23 mouse cellular contexts compared by ENCODE assay signal in the genomic region with DNA sequence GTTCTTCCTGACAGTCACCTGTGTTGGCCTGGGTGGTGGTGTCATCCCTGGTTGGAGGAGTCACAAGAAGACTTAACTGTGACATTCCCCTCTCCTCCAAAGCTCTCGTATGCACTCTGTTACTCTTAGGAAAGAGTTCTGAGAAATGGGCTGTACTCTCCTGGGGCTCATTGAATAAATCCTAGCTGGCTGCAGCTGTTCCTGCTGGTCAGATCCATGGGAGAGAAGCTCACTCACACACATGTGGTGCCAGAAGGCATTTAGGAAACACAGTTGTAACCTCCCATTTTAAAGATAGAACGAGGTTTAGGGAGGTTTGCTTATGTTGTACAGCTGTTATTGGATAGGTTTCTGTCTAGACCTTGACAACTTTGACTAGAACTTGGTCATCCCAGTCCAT.
DNase-seq lines count a peak whose midpoint lies in the region; ATAC-seq and TF ChIP-seq lines count a peak whose summit lies in the region.
"Had no signal": no experiment of that assay in that cellular context is flagged by ENCODE, and none has a peak within 500 bp of the region (broad histone marks: within the 10 kb centered on the region; RNA-seq: fewer than 3 reads in every experiment).

No protein-coding gene starts in this region.

- H3K27me3 ChIP-seq in heart, embryonic 12.5 days (replicated peaks), result no peaks in the 10 kb centered on the region
- no peaks in the 10 kb centered on the region for H3K27me3 ChIP-seq in C2C12 (ENCODE audit: control insufficient read depth, insufficient read depth, insufficient read length)
- H3K27me3 ChIP-seq: embryonic facial prominence, embryonic 15.5 days; intestine, embryonic 15.5 days; Patski had no signal

- no peak overlapping the region for H3ac ChIP-seq in C2C12 (ENCODE audit: control insufficient read depth, insufficient read length, low read depth)

- 57% methylated on average over 2 of the region's 2 CpGs for WGBS in heart, embryonic 12.5 days

- H3K79me2 ChIP-seq in C2C12 (ENCODE audit: control insufficient read depth, insufficient read depth), result no peaks in the 10 kb centered on the region

- H3K79me3 ChIP-seq in C2C12 (ENCODE audit: low read depth), result no peaks in the 10 kb centered on the region

- no peak overlapping the region for H3K4me2 ChIP-seq in heart, embryonic 12.5 days
- H3K4me2 ChIP-seq: embryonic facial prominence, embryonic 15.5 days; hindbrain, embryonic 14.5 days; intestine, embryonic 15.5 days had no signal

- H3K9ac ChIP-seq in heart, embryonic 12.5 days, result no peak overlapping the region
- H3K9ac ChIP-seq: embryonic facial prominence, embryonic 15.5 days; hindbrain, embryonic 14.5 days; intestine, embryonic 15.5 days had no signal

- H3K4me1 ChIP-seq in heart, embryonic 12.5 days (replicated peaks), result no peaks in the 10 kb centered on the region
- H3K4me1 ChIP-seq: embryonic facial prominence, embryonic 15.5 days; forebrain, embryonic 10.5 days; hindbrain, embryonic 10.5 days; intestine, embryonic 15.5 days had no signal

- H3K9me3 ChIP-seq in heart, embryonic 12.5 days (replicated peaks), result no peaks in the 10 kb centered on the region
- H3K9me3 ChIP-seq: embryonic facial prominence, embryonic 15.5 days; forebrain, embryonic 10.5 days; G1E; hindbrain, embryonic 10.5 days; intestine, embryonic 15.5 days had no signal

- no peak for ATAC-seq in heart, embryonic 12.5 days (ENCODE audit: insufficient number of reproducible peaks, low FRiP score)
- ATAC-seq: activated CD4-positive, CD25-positive, alpha-beta regulatory T cell, adult 4 months; CD4-positive, CD25-positive, alpha-beta regulatory T cell, adult 4 months; forebrain, embryonic 14.5 days; intestine, embryonic 15.5 days; Patski had no signal

- peak; percentile 22 for DNase-seq in gastrocnemius, adult 18-20 months (ENCODE audit: low spot score)
- no peak for DNase-seq in gastrocnemius, postnatal 10 days
- peak; percentile 13 to 39 for DNase-seq in heart, adult 9 months (ENCODE audit: low spot score in 2 of 2)
- peak; percentile 11 for DNase-seq in NIH3T3 (ENCODE audit: low read depth)
- DNase-seq in MN1 (ENCODE audit: low spot score), result no peak
- DNase-seq: cerebellum, adult 11-12 months; cerebellum, adult 9-10 months; cerebellum, postnatal 36 days; gastrocnemius, postnatal 14 days; kidney, adult 18-20 months had no signal

- H3K27ac ChIP-seq in heart, embryonic 12.5 days (ENCODE audit: poor library complexity, severe bottlenecking), result no peak overlapping the region
- H3K27ac ChIP-seq: embryonic facial prominence, embryonic 15.5 days; forebrain, embryonic 10.5 days; hindbrain, embryonic 10.5 days; hindbrain, embryonic 14.5 days; intestine, embryonic 15.5 days had no signal

- no peaks in the 10 kb centered on the region for H3K36me3 ChIP-seq in heart, embryonic 12.5 days
- no peaks in the 10 kb centered on the region for H3K36me3 ChIP-seq in C2C12 (ENCODE audit: control insufficient read depth, insufficient read depth)
- H3K36me3 ChIP-seq: embryonic facial prominence, embryonic 15.5 days; forebrain, embryonic 10.5 days; G1E; hindbrain, embryonic 10.5 days; intestine, embryonic 15.5 days had no signal

- no peak for TF ChIP-seq CTCF in C2C12 (IDR thresholded peaks at IDR 0.05; ENCODE audit: control insufficient read depth, insufficient read depth, insufficient read length)

- H3K4me3 ChIP-seq in heart, embryonic 12.5 days, result no peak overlapping the region
- no peak overlapping the region for H3K4me3 ChIP-seq in C2C12 (ENCODE audit: insufficient read depth, poor library complexity, severe bottlenecking)
- H3K4me3 ChIP-seq: embryonic facial prominence, embryonic 15.5 days; erythroblast, embryonic 14.5 days; forebrain, embryonic 10.5 days; hindbrain, embryonic 10.5 days; intestine, embryonic 15.5 days had no signal

TF ChIP-seq in C2C12, 6 proteins besides CTCF, POLR2A, EP300 and RAD21:
- TF ChIP-seq MYOG (IDR thresholded peaks at IDR 0.05; ENCODE audit: control insufficient read depth, extremely low read depth, insufficient read length), result no peak
- TF ChIP-seq MYOD1 (IDR thresholded peaks at IDR 0.05; ENCODE audit: control insufficient read depth, insufficient read length, low read depth), result peak; percentile 32
- TF ChIP-seq USF1 (IDR thresholded peaks at IDR 0.05; ENCODE audit: low read depth), result no peak
- no peak for TF ChIP-seq CEBPB (IDR thresholded peaks at IDR 0.05; ENCODE audit: low read depth)

Comparison
In these comparisons a context has a peak if more than half of its experiments do, and no peak if none do; other contexts are left out.
1. DNase-seq: peak in gastrocnemius, adult 18-20 months (single experiment), heart, adult 9 months (2 of 2) and NIH3T3 (single experiment); none in gastrocnemius, postnatal 10 days (single experiment) and MN1 (single experiment).